Mouse (Mus musculus): ENCODE results near the gene C1qb. TPM values are rescaled to one million over a fixed set of nuclear protein-coding genes. Genes with fewer than 3 reads are reported as not detected.

The C1qb gene
- polyA plus RNA-seq, 1 experiment from 2014 or later, result 45.8 TPM

DNA sequence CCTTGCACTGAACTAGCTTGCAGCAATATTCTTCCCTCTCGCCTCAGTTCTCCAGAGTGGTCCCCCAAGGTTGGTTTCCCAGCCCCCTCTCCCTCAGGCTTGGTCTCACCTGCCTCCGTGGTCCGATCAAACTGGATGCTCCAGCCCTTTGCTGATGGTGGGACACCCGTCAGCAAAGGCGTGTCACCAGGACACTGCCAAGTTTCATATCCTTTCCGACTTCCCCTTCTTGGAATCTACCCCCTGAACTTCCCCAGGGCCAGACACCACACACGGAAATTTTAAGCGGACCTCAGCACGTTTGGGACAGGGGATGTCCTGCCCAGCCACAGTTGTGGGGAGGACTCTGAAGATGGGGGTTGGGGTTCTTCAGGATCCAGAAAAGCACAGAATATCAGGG lies 12.7 kb upstream of the C1qb start, which contains the start of gene C1qa:
Gene C1qa, minus strand, starts transcription at position 167 of the 400 bp plus-strand sequence.
- 79% methylated on average over 9 of the region's 9 CpGs for WGBS
- Histone ChIP-seq H3K27me3 (replicated peaks; ENCODE audit: control insufficient read depth, insufficient read depth, low read length) (peaks cover 19% of the 10 kb centered on the region), H3K4me3 (ENCODE audit: low read depth, low read length) (no peak within 1 kb of the TSS), H3K4me2 (ENCODE audit: low read length) (no peak within 1 kb of the TSS), H3K27ac (ENCODE audit: low read depth, low read length) (no peak within 1 kb of the TSS), H3K9me3 (replicated peaks; ENCODE audit: control insufficient read depth, low read length) (no peaks in the 10 kb centered on the region), H3K4me1 (ENCODE audit: control insufficient read depth, insufficient read depth, low read length) (no peaks in the 10 kb centered on the region), H3K9ac (ENCODE audit: low read length) (no peak within 1 kb of the TSS), H3K36me3 (ENCODE audit: control insufficient read depth, insufficient read depth, low read length) (no peaks in the 10 kb centered on the region)
- ATAC-seq (no peak), DNase-seq (ENCODE audit: low spot score) (no peak)

- H3K27me3 ChIP-seq (replicated peaks; ENCODE audit: control insufficient read depth, insufficient read depth, low read length), result peaks cover 19% of the 10 kb centered on the region
- WGBS, result 66% methylated on average over 9 of the region's 9 CpGs
- DNase-seq (ENCODE audit: low spot score), result peak; percentile 25
These were observed 12.2 kb upstream of the C1qb start for GRCm38 (mm10) chr4:136898084-136898598.

DNA sequence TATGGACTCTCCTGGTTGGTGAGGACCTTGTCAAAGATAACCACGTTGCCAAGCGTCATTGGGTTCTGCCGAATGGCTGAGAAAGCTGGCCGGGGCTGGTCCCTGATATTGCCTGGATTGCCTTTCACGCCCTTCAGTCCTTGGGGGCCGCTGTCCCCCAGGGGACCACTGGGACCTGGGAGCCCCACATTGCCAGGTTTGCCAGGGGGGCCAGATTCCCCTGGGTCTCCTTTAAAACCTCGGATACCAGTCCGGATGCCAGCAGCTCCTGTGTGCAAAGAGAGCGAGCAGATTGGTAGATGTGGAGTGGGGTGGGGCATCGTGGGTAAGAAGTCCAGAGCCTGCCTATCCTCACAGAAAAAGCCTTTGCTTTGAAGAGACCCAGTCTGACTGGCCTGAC lies 10.5 kb upstream of the C1qb start:
- no peaks in the 10 kb centered on the region for H3K36me3 ChIP-seq (ENCODE audit: control insufficient read depth, insufficient read depth, low read length)

More at GRCm38 (mm10) chr4:136898084-136898598, 12.2 kb upstream of the C1qb start:
- Histone ChIP-seq H3K9ac (ENCODE audit: low read length) (no peak overlapping the region), H3K4me1 (ENCODE audit: control insufficient read depth, insufficient read depth, low read length) (no peaks in the 10 kb centered on the region), H3K4me2 (ENCODE audit: low read length) (no peak overlapping the region), H3K36me3 (ENCODE audit: control insufficient read depth, insufficient read depth, low read length) (no peaks in the 10 kb centered on the region), H3K9me3 (replicated peaks; ENCODE audit: control insufficient read depth, low read length) (no peaks in the 10 kb centered on the region), H3K4me3 (ENCODE audit: low read depth, low read length) (no peak overlapping the region), H3K27ac (ENCODE audit: low read depth, low read length) (no peak overlapping the region)
- no peak for ATAC-seq

DNA sequence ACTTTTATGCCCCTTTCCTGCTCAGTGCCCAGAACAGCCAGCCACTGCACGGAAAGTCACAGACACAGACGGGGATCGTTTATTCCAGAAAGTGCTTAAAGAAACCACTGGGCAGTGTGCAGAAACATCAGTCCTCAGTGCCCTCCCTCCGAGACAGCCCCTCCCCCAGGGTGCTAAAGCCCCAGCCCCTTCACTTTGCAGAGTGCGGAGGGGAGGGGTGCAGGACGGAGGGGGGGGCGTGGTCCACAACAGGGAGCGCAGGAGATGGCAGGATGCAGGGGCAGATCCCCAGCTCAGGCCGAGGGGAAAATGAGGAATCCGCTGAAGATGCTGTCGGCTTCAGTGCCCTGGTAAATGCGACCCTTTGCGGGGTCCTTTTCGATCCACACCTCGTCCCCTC lies 9.9 kb upstream of the C1qb start:
- H3K9ac ChIP-seq (ENCODE audit: low read length), result peak overlapping the region; percentile 32; the same call in 1 of the 2 replicates
- H3K9me3 ChIP-seq (replicated peaks; ENCODE audit: control insufficient read depth, low read length), result no peaks in the 10 kb centered on the region
- H3K27ac ChIP-seq (ENCODE audit: low read depth, low read length), result no peak overlapping the region
- peaks cover 19% of the 10 kb centered on the region for H3K27me3 ChIP-seq (replicated peaks; ENCODE audit: control insufficient read depth, insufficient read depth, low read length)
- no peaks in the 10 kb centered on the region for H3K4me1 ChIP-seq (ENCODE audit: control insufficient read depth, insufficient read depth, low read length)
- peak overlapping the region; percentile 28; the same call in 1 of the 2 replicates for H3K4me2 ChIP-seq (ENCODE audit: low read length)
- no peaks in the 10 kb centered on the region for H3K36me3 ChIP-seq (ENCODE audit: control insufficient read depth, insufficient read depth, low read length)
- H3K4me3 ChIP-seq (ENCODE audit: low read depth, low read length), result no peak overlapping the region
- DNase-seq (ENCODE audit: low spot score) (no peak), ATAC-seq (no peak)
- 3% methylated on average over 15 of the region's 15 CpGs for WGBS

More for the DNA sequence above, 10.5 kb upstream of the C1qb start:
- H3K9me3 ChIP-seq (replicated peaks; ENCODE audit: control insufficient read depth, low read length), result no peaks in the 10 kb centered on the region
- H3K27ac ChIP-seq (ENCODE audit: low read depth, low read length), result no peak overlapping the region
- WGBS, result 28% methylated on average over 10 of the region's 10 CpGs
- peaks cover 19% of the 10 kb centered on the region for H3K27me3 ChIP-seq (replicated peaks; ENCODE audit: control insufficient read depth, insufficient read depth, low read length)
- no peak overlapping the region for H3K4me3 ChIP-seq (ENCODE audit: low read depth, low read length)
- no peak overlapping the region for H3K9ac ChIP-seq (ENCODE audit: low read length)
- H3K4me1 ChIP-seq (ENCODE audit: control insufficient read depth, insufficient read depth, low read length), result no peaks in the 10 kb centered on the region
- no peak overlapping the region for H3K4me2 ChIP-seq (ENCODE audit: low read length)
- ATAC-seq (no peak), DNase-seq (ENCODE audit: low spot score) (no peak)

DNA sequence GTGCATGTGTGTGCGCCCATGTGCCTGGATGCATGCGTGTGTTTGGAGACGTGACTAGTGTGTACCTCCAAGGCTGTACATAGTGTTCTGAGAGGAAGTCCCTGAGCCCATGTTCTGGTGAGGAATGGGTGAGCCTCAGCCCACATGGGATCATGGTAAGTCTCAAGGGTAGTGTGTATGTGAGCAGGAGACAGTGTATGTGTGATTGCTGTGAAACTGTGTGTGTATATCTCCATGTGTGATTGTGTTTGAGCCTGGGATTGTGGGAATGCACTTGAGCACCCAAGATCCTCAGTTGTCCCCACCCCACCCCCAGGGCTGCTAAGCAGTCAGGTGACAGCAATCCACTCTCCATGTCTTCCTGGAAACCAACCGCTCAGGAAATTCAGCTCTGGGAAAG lies 8.8 kb upstream of the C1qb start:
- Histone ChIP-seq H3K9ac (ENCODE audit: low read length) (no peak overlapping the region), H3K27me3 (replicated peaks; ENCODE audit: control insufficient read depth, insufficient read depth, low read length) (peaks cover 19% of the 10 kb centered on the region), H3K4me3 (ENCODE audit: low read depth, low read length) (no peak overlapping the region), H3K4me1 (ENCODE audit: control insufficient read depth, insufficient read depth, low read length) (no peaks in the 10 kb centered on the region), H3K4me2 (ENCODE audit: low read length) (no peak overlapping the region), H3K36me3 (ENCODE audit: control insufficient read depth, insufficient read depth, low read length) (no peaks in the 10 kb centered on the region), H3K27ac (ENCODE audit: low read depth, low read length) (no peak overlapping the region), H3K9me3 (replicated peaks; ENCODE audit: control insufficient read depth, low read length) (no peaks in the 10 kb centered on the region)
- 77% methylated on average over 4 of the region's 4 CpGs for WGBS
- ATAC-seq (no peak), DNase-seq (ENCODE audit: low spot score) (no peak)

- Histone ChIP-seq H3K27ac (ENCODE audit: low read depth, low read length) (no peak overlapping the region), H3K9ac (ENCODE audit: low read length) (no peak overlapping the region), H3K36me3 (ENCODE audit: control insufficient read depth, insufficient read depth, low read length) (no peaks in the 10 kb centered on the region), H3K4me2 (ENCODE audit: low read length) (no peak overlapping the region), H3K27me3 (replicated peaks; ENCODE audit: control insufficient read depth, insufficient read depth, low read length) (peaks cover 19% of the 10 kb centered on the region), H3K9me3 (replicated peaks; ENCODE audit: control insufficient read depth, low read length) (no peaks in the 10 kb centered on the region), H3K4me3 (ENCODE audit: low read depth, low read length) (no peak overlapping the region), H3K4me1 (ENCODE audit: control insufficient read depth, insufficient read depth, low read length) (no peaks in the 10 kb centered on the region)
- ATAC-seq, result peak; percentile 87; the same call in 1 of the 2 replicates
- DNase-seq (ENCODE audit: low spot score), result peak; percentile 79
- 2% methylated on average over 9 of the region's 9 CpGs for WGBS
These were observed 7.9 kb upstream of the C1qb start for GRCm38 (mm10) chr4:136893691-136894543.

DNA sequence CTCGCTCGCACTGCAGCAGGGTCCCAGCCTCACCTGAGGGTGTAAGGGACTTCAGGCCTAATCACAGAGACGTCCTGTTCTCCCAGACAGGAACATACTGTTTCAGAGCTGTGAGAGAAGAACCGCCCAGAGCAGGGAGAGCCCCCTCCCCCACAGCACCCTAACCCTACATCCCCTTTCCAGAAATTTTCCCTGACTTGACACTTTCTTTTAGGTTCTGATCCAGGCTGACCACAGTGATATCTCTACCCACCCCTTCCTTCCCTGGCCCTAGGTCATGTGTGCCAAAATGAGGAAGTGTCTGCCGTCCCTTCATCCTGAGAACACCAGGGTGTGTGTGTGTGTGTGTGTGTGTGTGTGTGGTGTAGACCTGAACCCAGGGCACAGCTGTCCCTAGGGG lies 6.8 kb upstream of the C1qb start, which contains the start of gene C1qc:
Gene C1qc, minus strand, starts transcription at position 255 of the 400 bp plus-strand sequence.
- no peaks in the 10 kb centered on the region for H3K9me3 ChIP-seq (replicated peaks; ENCODE audit: control insufficient read depth, low read length)
- DNase-seq (ENCODE audit: low spot score) (no peak), ATAC-seq (no peak)
- no peaks in the 10 kb centered on the region for H3K36me3 ChIP-seq (ENCODE audit: control insufficient read depth, insufficient read depth, low read length)
- 65% methylated on average over 5 of the region's 5 CpGs for WGBS
- H3K27ac ChIP-seq (ENCODE audit: low read depth, low read length), result no peak within 1 kb of the TSS
- no peak within 1 kb of the TSS for H3K4me2 ChIP-seq (ENCODE audit: low read length)
- peaks cover 19% of the 10 kb centered on the region for H3K27me3 ChIP-seq (replicated peaks; ENCODE audit: control insufficient read depth, insufficient read depth, low read length)
- no peak within 1 kb of the TSS for H3K4me3 ChIP-seq (ENCODE audit: low read depth, low read length)
- H3K9ac ChIP-seq (ENCODE audit: low read length), result no peak within 1 kb of the TSS
- no peaks in the 10 kb centered on the region for H3K4me1 ChIP-seq (ENCODE audit: control insufficient read depth, insufficient read depth, low read length)

GRCm38 (mm10) chr4:136892371-136892770 lies 6.4 kb upstream of the C1qb start:
- DNase-seq (ENCODE audit: low spot score) (no peak), ATAC-seq (no peak)
- Histone ChIP-seq H3K36me3 (ENCODE audit: control insufficient read depth, insufficient read depth, low read length) (no peaks in the 10 kb centered on the region), H3K9me3 (replicated peaks; ENCODE audit: control insufficient read depth, low read length) (no peaks in the 10 kb centered on the region), H3K4me3 (ENCODE audit: low read depth, low read length) (no peak overlapping the region), H3K4me2 (ENCODE audit: low read length) (no peak overlapping the region), H3K9ac (ENCODE audit: low read length) (no peak overlapping the region), H3K4me1 (ENCODE audit: control insufficient read depth, insufficient read depth, low read length) (no peaks in the 10 kb centered on the region), H3K27ac (ENCODE audit: low read depth, low read length) (no peak overlapping the region), H3K27me3 (replicated peaks; ENCODE audit: control insufficient read depth, insufficient read depth, low read length) (peaks cover 19% of the 10 kb centered on the region)
- 56% methylated on average over 7 of the region's 7 CpGs for WGBS

GRCm38 (mm10) chr4:136891115-136891514 lies 5.1 kb upstream of the C1qb start:
- H3K27me3 ChIP-seq (replicated peaks; ENCODE audit: control insufficient read depth, insufficient read depth, low read length), result peaks cover 10% of the 10 kb centered on the region
- ATAC-seq (no peak), DNase-seq (ENCODE audit: low spot score) (no peak)
- no peaks in the 10 kb centered on the region for H3K36me3 ChIP-seq (ENCODE audit: control insufficient read depth, insufficient read depth, low read length)
- H3K9ac ChIP-seq (ENCODE audit: low read length), result no peak overlapping the region
- H3K4me1 ChIP-seq (ENCODE audit: control insufficient read depth, insufficient read depth, low read length), result no peaks in the 10 kb centered on the region
- H3K27ac ChIP-seq (ENCODE audit: low read depth, low read length), result no peak overlapping the region
- no peak overlapping the region for H3K4me2 ChIP-seq (ENCODE audit: low read length)
- H3K4me3 ChIP-seq (ENCODE audit: low read depth, low read length), result no peak overlapping the region
- 87% methylated on average over 4 of the region's 4 CpGs for WGBS
- no peaks in the 10 kb centered on the region for H3K9me3 ChIP-seq (replicated peaks; ENCODE audit: control insufficient read depth, low read length)

All from forebrain, embryonic 14.5 days (tissue).